Mouse (Mus musculus) hindbrain, embryonic 15.5 days (tissue): ENCODE results near the gene Stat5a. TPM values are rescaled to one million over a fixed set of nuclear protein-coding genes. Genes with fewer than 3 reads are reported as not detected.

Source experiments
- ATAC-seq: fragments of 200-750 bp; cut with Nextera tagmentation; 2 replicates; pipeline ENCODE4 v1.8.0; 2017; ENCODE audit warnings: low read depth, moderate number of reproducible peaks, moderate TSS enrichment; ENCODE audit not compliant: low FRiP score
- H3K27ac ChIP-seq: fragments of 300-500 bp; sonication (generic); replicated peaks from 2 replicates; pipeline ENCODE4 v1.5.1; 2015; ENCODE audit warnings: mild to moderate bottlenecking, inconsistent platforms
- H3K27me3 ChIP-seq: fragments of 300-500 bp; sonication (generic); 2 replicates; pipeline ENCODE4 v1.6.1; 2015; ENCODE audit warnings: control low read depth, inconsistent platforms
- H3K36me3 ChIP-seq: fragments of 300-500 bp; sonication (generic); 2 replicates; pipeline ENCODE4 v1.6.1; 2015; ENCODE audit warnings: control low read depth, inconsistent platforms
- H3K4me1 ChIP-seq: fragments of 300-500 bp; sonication (generic); replicated peaks from 2 replicates; pipeline ENCODE4 v1.6.1; 2015; ENCODE audit warnings: control low read depth, inconsistent platforms
- H3K4me2 ChIP-seq: fragments of 300-500 bp; sonication (generic); 2 replicates; pipeline ENCODE4 v1.6.1; 2015; ENCODE audit warnings: moderate library complexity, mild to moderate bottlenecking, inconsistent platforms
- H3K4me3 ChIP-seq: fragments of 300-500 bp; sonication (generic); 2 replicates; pipeline ENCODE4 v1.5.1; 2015; ENCODE audit warnings: mild to moderate bottlenecking, inconsistent platforms
- H3K9ac ChIP-seq: fragments of 300-500 bp; sonication (generic); 2 replicates; pipeline ENCODE4 v1.6.1; 2015; ENCODE audit warnings: inconsistent platforms
- H3K9me3 ChIP-seq: fragments of 300-500 bp; sonication (generic); 2 replicates; pipeline ENCODE4 v1.6.1; 2016; ENCODE audit warnings: control low read depth, inconsistent platforms
- WGBS: fragments of 180-500 bp; shearing (Covaris S2); methylation state at CpG from one replicate; pipeline ENCODE4 v1.1.7; 2015; 5-methylcytosine and 5-hydroxymethylcytosine counted together
- polyA plus RNA-seq: library from polyadenylated mRNA; unstranded; fragments of >200 nt; fragmentation: Nextera tagmentation; extraction: Ambion mirVana; gene quantifications from 2 replicates; pipeline ENCODE4 v1.2.1, GENCODE M21; 2015

Stat5a gene
- polyA plus RNA-seq, 1 experiment from 2014 or later: 2.1 TPM

GRCm38 (mm10) chr11:100852088-100852487 is 7.1 kb upstream of the Stat5a start:
- no peak overlapping the region for H3K9ac ChIP-seq
- peaks cover 33% of the 10 kb centered on the region for H3K4me1 ChIP-seq
- H3K4me2 ChIP-seq: no peak overlapping the region
- H3K36me3 ChIP-seq: no peaks in the 10 kb centered on the region
- no peak overlapping the region for H3K27ac ChIP-seq
- peaks cover 8% of the 10 kb centered on the region; the same call in 1 of the 2 replicates for H3K27me3 ChIP-seq
- no peak overlapping the region for H3K4me3 ChIP-seq
- no peaks in the 10 kb centered on the region for H3K9me3 ChIP-seq
- no peak for ATAC-seq
- 92% methylated on average over 2 of the region's 2 CpGs for WGBS

DNA sequence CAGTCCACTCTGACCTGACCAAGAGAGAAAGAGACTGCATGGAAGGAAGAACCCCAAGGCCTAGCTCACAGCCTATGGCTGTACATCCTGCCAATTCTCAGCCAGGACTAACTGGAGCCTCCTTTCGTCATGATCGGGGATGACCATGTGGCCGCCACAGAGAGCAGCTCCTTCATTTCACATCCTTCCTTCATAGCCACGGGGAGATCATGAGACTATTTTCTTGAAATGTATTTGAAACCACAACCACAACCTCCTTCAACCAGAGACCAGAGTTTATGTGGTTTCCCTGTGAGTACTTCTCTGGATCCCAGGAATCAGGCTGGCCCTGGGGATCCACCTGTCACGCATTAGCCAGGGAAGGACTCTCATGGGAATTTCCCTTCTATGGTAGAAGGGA is 6.1 kb upstream of the Stat5a start:
- Histone ChIP-seq H3K9me3 (no peaks in the 10 kb centered on the region), H3K4me1 (peaks cover 27% of the 10 kb centered on the region), H3K27ac (no peak overlapping the region), H3K9ac (no peak overlapping the region), H3K36me3 (no peaks in the 10 kb centered on the region), H3K4me2 (no peak overlapping the region), H3K27me3 (peaks cover 8% of the 10 kb centered on the region; the same call in 1 of the 2 replicates), H3K4me3 (no peak overlapping the region)
- ATAC-seq: no peak
- WGBS: 85% methylated on average over 5 of the region's 5 CpGs

GRCm38 (mm10) chr11:100854268-100854667 is 4.9 kb upstream of the Stat5a start:
- no peak overlapping the region for H3K4me2 ChIP-seq
- ATAC-seq: no peak
- H3K4me3 ChIP-seq: no peak overlapping the region
- H3K9ac ChIP-seq: no peak overlapping the region
- H3K36me3 ChIP-seq: no peaks in the 10 kb centered on the region
- H3K27me3 ChIP-seq: peaks cover 14% of the 10 kb centered on the region
- 66% methylated on average over 4 of the region's 4 CpGs for WGBS
- peaks cover 15% of the 10 kb centered on the region for H3K4me1 ChIP-seq
- H3K27ac ChIP-seq: no peak overlapping the region
- no peaks in the 10 kb centered on the region for H3K9me3 ChIP-seq

DNA sequence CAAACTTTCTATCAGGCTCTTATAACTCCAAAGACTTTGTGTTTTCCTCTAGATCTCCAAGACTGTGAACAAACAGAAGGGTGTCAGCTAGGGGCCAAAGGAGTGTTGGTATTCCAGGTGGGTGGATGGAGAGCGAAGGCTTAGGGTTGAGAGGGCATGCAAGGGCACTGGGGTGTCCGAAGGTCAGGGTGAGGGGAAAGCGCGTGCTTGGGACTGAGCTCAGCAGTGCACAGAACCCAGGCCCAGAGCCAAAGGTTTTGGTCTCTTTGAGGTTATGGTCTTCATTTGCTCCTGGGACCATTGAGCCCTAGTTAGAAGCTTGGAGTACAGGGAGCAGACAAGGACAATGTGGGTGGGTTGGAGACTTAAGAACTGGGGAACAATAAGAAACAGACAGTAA is 4.0 kb upstream of the Stat5a start:
- Histone ChIP-seq H3K27me3 (peaks cover 20% of the 10 kb centered on the region), H3K36me3 (no peaks in the 10 kb centered on the region), H3K27ac (no peak overlapping the region), H3K4me3 (no peak overlapping the region), H3K9ac (no peak overlapping the region), H3K4me1 (peaks cover 12% of the 10 kb centered on the region), H3K4me2 (no peak overlapping the region), H3K9me3 (no peaks in the 10 kb centered on the region)
- ATAC-seq: no peak
- 86% methylated on average over 4 of the region's 4 CpGs for WGBS

DNA sequence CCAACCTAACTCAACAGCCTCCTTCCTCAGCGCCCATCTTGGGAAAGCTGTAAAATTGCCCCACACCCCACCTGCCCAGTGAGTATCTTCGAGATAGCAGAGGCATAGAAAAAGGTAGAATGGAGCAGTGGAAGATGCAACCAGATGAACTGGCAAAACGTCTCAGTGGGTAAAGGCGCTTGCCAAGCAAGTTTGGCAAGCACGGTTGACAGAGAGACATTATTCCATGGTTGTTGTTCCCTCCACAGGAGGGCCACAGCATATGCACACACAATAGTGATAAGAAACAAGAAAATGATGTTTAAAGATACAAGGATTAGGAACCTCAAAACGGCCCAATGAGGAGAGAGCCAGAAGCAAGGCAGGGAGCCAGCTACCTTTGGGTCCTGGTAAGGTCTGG is 1.2 kb upstream of the Stat5a start:
- H3K36me3 ChIP-seq: no peaks in the 10 kb centered on the region
- H3K4me3 ChIP-seq: no peak overlapping the region
- ATAC-seq: no peak
- peaks cover 9% of the 10 kb centered on the region; the same call in 1 of the 2 replicates for H3K4me1 ChIP-seq
- WGBS: 70% methylated on average over 6 of the region's 6 CpGs
- no peak overlapping the region for H3K4me2 ChIP-seq
- H3K27me3 ChIP-seq: peaks cover 37% of the 10 kb centered on the region
- H3K9me3 ChIP-seq: no peaks in the 10 kb centered on the region
- H3K9ac ChIP-seq: no peak overlapping the region
- H3K27ac ChIP-seq: no peak overlapping the region

DNA sequence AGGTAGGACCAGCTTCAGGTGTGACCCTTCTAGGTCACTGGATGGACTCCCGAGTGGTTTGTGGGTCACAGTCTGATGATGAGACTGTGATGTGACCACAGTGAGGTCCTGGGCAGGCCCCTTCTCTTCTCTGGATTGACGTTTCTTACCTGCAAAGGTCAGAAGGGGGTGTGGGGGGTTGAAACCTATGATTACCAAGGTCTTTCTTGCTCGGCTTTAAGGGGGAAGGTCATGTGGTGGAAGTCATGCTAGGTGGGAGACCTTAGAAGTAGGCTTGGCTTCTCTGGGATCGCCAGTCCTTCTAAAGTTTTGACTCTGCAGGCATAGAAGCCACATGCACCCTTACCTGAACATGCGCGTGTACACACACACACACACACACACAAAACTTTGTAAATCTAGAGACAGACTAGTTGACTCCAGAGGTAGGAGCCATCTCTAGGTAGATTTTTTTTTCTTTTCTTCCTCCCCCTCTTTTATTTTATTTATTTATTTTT is 476 bp downstream of the Stat5a start:
- Histone ChIP-seq H3K4me3 (peak overlapping the region; percentile 45), H3K27ac (no peak overlapping the region), H3K27me3 (peaks cover 32% of the 10 kb centered on the region), H3K9ac (no peak overlapping the region), H3K36me3 (no peaks in the 10 kb centered on the region), H3K4me1 (peaks cover 9% of the 10 kb centered on the region; the same call in 1 of the 2 replicates), H3K4me2 (peak overlapping the region; percentile 64), H3K9me3 (no peaks in the 10 kb centered on the region)
- no peak for ATAC-seq
- 43% methylated on average over 6 of the region's 6 CpGs for WGBS

- H3K4me2 ChIP-seq: peak overlapping the region; percentile 64
- H3K4me3 ChIP-seq: peak overlapping the region; percentile 45
- peaks cover 32% of the 10 kb centered on the region for H3K27me3 ChIP-seq
- ATAC-seq: peak; percentile 74
- H3K36me3 ChIP-seq: no peaks in the 10 kb centered on the region
- peaks cover 9% of the 10 kb centered on the region; the same call in 1 of the 2 replicates for H3K4me1 ChIP-seq
- 3% methylated on average over 49 of the region's 55 CpGs for WGBS
- no peaks in the 10 kb centered on the region for H3K9me3 ChIP-seq
- H3K9ac ChIP-seq: peak overlapping the region; percentile 37
- no peak overlapping the region for H3K27ac ChIP-seq
These were observed 1.3 kb downstream of the Stat5a start for GRCm38 (mm10) chr11:100860198-100861048.

GRCm38 (mm10) chr11:100861335-100861734 is 2.2 kb downstream of the Stat5a start:
- peaks cover 32% of the 10 kb centered on the region for H3K27me3 ChIP-seq
- ATAC-seq: no peak
- no peak overlapping the region for H3K9ac ChIP-seq

GRCm38 (mm10) chr11:100861836-100862235 is 2.7 kb downstream of the Stat5a start:
- H3K4me3 ChIP-seq: no peak overlapping the region
- no peaks in the 10 kb centered on the region for H3K36me3 ChIP-seq
- no peak overlapping the region for H3K9ac ChIP-seq
- peaks cover 32% of the 10 kb centered on the region for H3K27me3 ChIP-seq
- 42% methylated on average over 3 of the region's 3 CpGs for whole genome bisulfite sequencing
- no peaks in the 10 kb centered on the region for H3K9me3 ChIP-seq
- no peak overlapping the region for H3K27ac ChIP-seq
- H3K4me1 ChIP-seq: peaks cover 9% of the 10 kb centered on the region; the same call in 1 of the 2 replicates
- no peak for ATAC-seq
- H3K4me2 ChIP-seq: no peak overlapping the region

More at GRCm38 (mm10) chr11:100861335-100861734, 2.2 kb downstream of the Stat5a start:
- Histone ChIP-seq H3K9me3 (no peaks in the 10 kb centered on the region), H3K27ac (no peak overlapping the region), H3K4me1 (peaks cover 9% of the 10 kb centered on the region; the same call in 1 of the 2 replicates), H3K4me3 (no peak overlapping the region), H3K36me3 (no peaks in the 10 kb centered on the region), H3K4me2 (no peak overlapping the region)
- WGBS: 92% methylated on average over 7 of the region's 7 CpGs

GRCm38 (mm10) chr11:100863141-100863540 is 4.0 kb downstream of the Stat5a start:
- Histone ChIP-seq H3K27me3 (peaks cover 32% of the 10 kb centered on the region), H3K9ac (no peak overlapping the region), H3K9me3 (no peaks in the 10 kb centered on the region), H3K4me1 (peaks cover 9% of the 10 kb centered on the region; the same call in 1 of the 2 replicates), H3K4me3 (no peak overlapping the region), H3K27ac (no peak overlapping the region), H3K4me2 (no peak overlapping the region), H3K36me3 (no peaks in the 10 kb centered on the region)
- WGBS: 94% methylated on average over 10 of the region's 10 CpGs
- no peak for ATAC-seq

DNA sequence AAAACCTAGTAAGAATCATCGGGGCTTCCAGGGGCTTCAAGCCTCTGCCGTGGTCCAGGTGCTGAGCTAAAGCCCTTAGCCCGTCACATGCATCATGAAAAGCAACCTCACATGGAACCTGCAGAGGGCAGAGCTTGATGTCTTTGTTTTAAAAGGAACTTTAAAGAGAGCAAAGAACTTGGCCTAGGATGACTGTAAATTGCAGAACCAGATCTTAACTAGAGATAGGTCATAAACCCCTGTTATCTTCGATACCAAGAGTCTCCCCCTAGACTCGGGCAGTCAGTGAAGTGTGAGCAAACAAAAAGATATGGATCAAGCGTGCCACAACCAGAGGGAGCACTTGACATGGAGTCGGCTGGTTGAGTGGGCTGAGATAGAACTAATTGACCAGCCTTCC is 6.5 kb downstream of the Stat5a start:
- H3K9ac ChIP-seq: no peak overlapping the region

GRCm38 (mm10) chr11:100870256-100870967 is 11.3 kb downstream of the Stat5a start:
- H3K27me3 ChIP-seq: no peaks in the 10 kb centered on the region
- H3K4me3 ChIP-seq: no peak overlapping the region
- H3K9me3 ChIP-seq: no peaks in the 10 kb centered on the region
- H3K36me3 ChIP-seq: no peaks in the 10 kb centered on the region
- ATAC-seq: no peak
- H3K27ac ChIP-seq: no peak overlapping the region
- WGBS: 74% methylated on average over 10 of the region's 10 CpGs
- H3K4me2 ChIP-seq: no peak overlapping the region
- H3K4me1 ChIP-seq: no peaks in the 10 kb centered on the region
- H3K9ac ChIP-seq: no peak overlapping the region

More for the DNA sequence above, 6.5 kb downstream of the Stat5a start:
- Histone ChIP-seq H3K4me1 (peaks cover 2% of the 10 kb centered on the region; the same call in 1 of the 2 replicates), H3K4me2 (no peak overlapping the region), H3K27ac (no peak overlapping the region), H3K36me3 (no peaks in the 10 kb centered on the region), H3K4me3 (no peak overlapping the region), H3K9me3 (no peaks in the 10 kb centered on the region), H3K27me3 (peaks cover 17% of the 10 kb centered on the region)
- no peak for ATAC-seq
- 88% methylated on average over 7 of the region's 7 CpGs for WGBS
